Mouse (Mus musculus) heart, embryonic 12.5 days (tissue): ENCODE measurements at regions not wholly inside any gene's neighbourhood (a gene's known extent, or its start where the extent isn't known, plus 50 kb on each side); places are given as distances from the start of the nearest gene placed in this dataset.
"Not testable (repeated sequence)": the region's sequence is repeated elsewhere in the genome, so short reads cannot be mapped to it uniquely, and the experiment has no call there.

Experiments
- ATAC-seq: fragments of 200-750 bp; cut with Nextera tagmentation; 2 replicates; pipeline ENCODE4 v1.8.0; 2017; ENCODE audit warnings: moderate TSS enrichment, moderate library complexity; ENCODE audit not compliant: insufficient number of reproducible peaks, low FRiP score
- H3K27ac ChIP-seq: fragments of 300-500 bp; sonication (generic); 2 replicates; pipeline ENCODE4 v1.5.1; 2016; ENCODE audit warnings: mild to moderate bottlenecking, moderate library complexity; ENCODE audit not compliant: poor library complexity, severe bottlenecking
- H3K27me3 ChIP-seq: fragments of 300-500 bp; sonication (generic); replicated peaks from 2 replicates; pipeline ENCODE4 v1.6.1; 2016; ENCODE audit warnings: mild to moderate bottlenecking, moderate library complexity
- H3K36me3 ChIP-seq: fragments of 300-500 bp; sonication (generic); 2 replicates; pipeline ENCODE4 v1.6.1; 2016; ENCODE audit warnings: mild to moderate bottlenecking, moderate library complexity
- H3K4me1 ChIP-seq: fragments of 300-500 bp; sonication (generic); replicated peaks from 2 replicates; pipeline ENCODE4 v1.6.1; 2016; ENCODE audit warnings: mild to moderate bottlenecking
- H3K4me2 ChIP-seq: fragments of 300-500 bp; sonication (generic); 2 replicates; pipeline ENCODE4 v1.6.1; 2016; ENCODE audit warnings: mild to moderate bottlenecking, moderate library complexity
- H3K4me3 ChIP-seq: fragments of 300-500 bp; sonication (generic); 2 replicates; pipeline ENCODE4 v1.5.1; 2016; ENCODE audit warnings: mild to moderate bottlenecking
- H3K9ac ChIP-seq: fragments of 300-500 bp; sonication (generic); 2 replicates; pipeline ENCODE4 v1.6.1; 2016; ENCODE audit warnings: mild to moderate bottlenecking, moderate library complexity
- H3K9me3 ChIP-seq: fragments of 300-500 bp; sonication (generic); replicated peaks from 2 replicates; pipeline ENCODE4 v1.6.1; 2016; ENCODE audit warnings: mild to moderate bottlenecking, moderate library complexity
- WGBS: fragments of 180-500 bp; shearing (Covaris S2); methylation state at CpG from one replicate; pipeline ENCODE4 v1.1.7; 2016; 5-methylcytosine and 5-hydroxymethylcytosine counted together

DNA sequence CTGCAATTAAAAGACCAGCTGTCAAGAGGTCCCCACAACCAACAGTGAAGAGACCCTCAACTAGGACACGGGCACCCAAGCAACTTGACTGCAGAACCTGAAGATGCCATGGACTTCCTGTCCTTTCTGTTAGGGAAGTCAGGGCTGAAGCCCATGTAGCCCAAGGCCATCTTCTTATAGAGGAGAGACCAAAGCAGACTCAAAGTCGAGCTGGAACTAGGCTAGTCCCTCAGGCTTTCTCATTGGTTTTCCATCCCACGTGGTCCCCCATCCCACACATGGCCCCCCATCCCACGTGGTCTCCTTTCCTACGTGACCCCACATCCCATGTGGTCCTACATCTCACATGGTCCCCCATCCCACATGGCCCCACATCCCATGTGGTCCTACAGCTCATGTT, 125.1 kb upstream of the Haao start:
- ATAC-seq: no peak
- Histone ChIP-seq H3K27me3 (no peaks in the 10 kb centered on the region), H3K9me3 (peaks cover 3% of the 10 kb centered on the region; the same call in 1 of the 2 replicates), H3K9ac (no peak overlapping the region), H3K4me2 (no peak overlapping the region), H3K27ac (no peak overlapping the region), H3K36me3 (no peaks in the 10 kb centered on the region), H3K4me3 (no peak overlapping the region), H3K4me1 (peaks cover 8% of the 10 kb centered on the region)
- 73% methylated on average over 5 of the region's 5 CpGs for WGBS

GRCm38 (mm10) chr17:83972470-83972869, 124.7 kb upstream of the Haao start:
- H3K27me3 ChIP-seq: no peaks in the 10 kb centered on the region
- no peak overlapping the region for H3K27ac ChIP-seq
- no peak overlapping the region for H3K9ac ChIP-seq
- peaks cover 4% of the 10 kb centered on the region for H3K4me1 ChIP-seq
- ATAC-seq: no peak
- H3K4me2 ChIP-seq: no peak overlapping the region
- no peak overlapping the region for H3K4me3 ChIP-seq
- no peaks in the 10 kb centered on the region for H3K36me3 ChIP-seq
- 84% methylated on average over 4 of the region's 4 CpGs for WGBS
- H3K9me3 ChIP-seq: peaks cover 3% of the 10 kb centered on the region; the same call in 1 of the 2 replicates

GRCm38 (mm10) chr17:83972026-83972425, 124.3 kb upstream of the Haao start:
- H3K9ac ChIP-seq: no peak overlapping the region
- H3K27me3 ChIP-seq: no peaks in the 10 kb centered on the region
- H3K27ac ChIP-seq: no peak overlapping the region
- peaks cover 3% of the 10 kb centered on the region; the same call in 1 of the 2 replicates for H3K4me1 ChIP-seq
- H3K4me3 ChIP-seq: no peak overlapping the region
- ATAC-seq: no peak
- WGBS: 36% methylated on average over 5 of the region's 5 CpGs
- no peak overlapping the region for H3K4me2 ChIP-seq
- no peaks in the 10 kb centered on the region for H3K36me3 ChIP-seq
- peaks cover 3% of the 10 kb centered on the region; the same call in 1 of the 2 replicates for H3K9me3 ChIP-seq

- H3K36me3 ChIP-seq: no peaks in the 10 kb centered on the region
- H3K4me3 ChIP-seq: no peak overlapping the region
- WGBS: 46% methylated on average over 7 of the region's 7 CpGs
- peak; percentile 58; the same call in 1 of the 2 replicates for ATAC-seq
- H3K9ac ChIP-seq: no peak overlapping the region
- H3K27ac ChIP-seq: peak overlapping the region; percentile 48; the same call in 1 of the 2 replicates
- no peak overlapping the region for H3K4me2 ChIP-seq
- peaks cover 11% of the 10 kb centered on the region for H3K4me1 ChIP-seq
- H3K9me3 ChIP-seq: peaks cover 8% of the 10 kb centered on the region; the same call in 1 of the 2 replicates
- no peaks in the 10 kb centered on the region for H3K27me3 ChIP-seq
Measured at GRCm38 (mm10) chr17:83969407-83969826, 121.7 kb upstream of the Haao start.

- H3K36me3 ChIP-seq, H3K9ac ChIP-seq, H3K27me3 ChIP-seq, H3K27ac ChIP-seq, ATAC-seq, H3K4me2 ChIP-seq, H3K4me3 ChIP-seq, H3K9me3 ChIP-seq: not testable (repeated sequence)
- H3K4me1 ChIP-seq: peaks cover 23% of the 10 kb centered on the region
- 88% methylated on average over 3 of the region's 3 CpGs for WGBS
Measured at GRCm38 (mm10) chr17:83968124-83968523, 120.4 kb upstream of the Haao start.

DNA sequence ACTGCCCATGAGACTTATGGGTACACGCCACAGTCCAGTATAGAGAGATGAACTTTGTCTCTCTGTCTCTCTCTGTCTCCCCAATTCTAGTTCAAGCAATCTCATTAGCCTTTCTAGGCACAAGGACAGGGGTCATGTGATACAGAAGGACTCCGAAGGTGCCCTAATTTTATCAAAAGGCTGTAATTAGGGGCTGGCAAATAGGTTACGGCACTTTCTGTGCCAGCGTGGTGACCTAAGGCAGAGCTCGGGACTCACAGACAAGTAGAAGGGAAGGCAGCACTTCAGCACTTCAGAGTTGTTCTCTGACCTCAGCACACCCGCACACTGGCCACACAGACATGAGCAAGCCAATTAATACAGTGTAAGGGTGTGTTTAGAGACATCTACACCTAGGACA, 119.2 kb upstream of the Haao start:
- 85% methylated on average over 6 of the region's 6 CpGs for WGBS
- H3K27me3 ChIP-seq: no peaks in the 10 kb centered on the region

GRCm38 (mm10) chr17:83964454-83965211, 116.9 kb upstream of the Haao start:
- H3K36me3 ChIP-seq: no peaks in the 10 kb centered on the region
- no peak overlapping the region for H3K4me2 ChIP-seq
- H3K9me3 ChIP-seq: peaks cover 8% of the 10 kb centered on the region; the same call in 1 of the 2 replicates
- no peak for ATAC-seq
- H3K9ac ChIP-seq: no peak overlapping the region
- no peak overlapping the region for H3K4me3 ChIP-seq
- H3K4me1 ChIP-seq: peaks cover 41% of the 10 kb centered on the region
- no peaks in the 10 kb centered on the region for H3K27me3 ChIP-seq
- 28% methylated on average over 13 of the region's 13 CpGs for WGBS
- peak overlapping the region; percentile 19; the same call in 1 of the 2 replicates for H3K27ac ChIP-seq

More for the DNA sequence above, 119.2 kb upstream of the Haao start:
- peaks cover 25% of the 10 kb centered on the region for H3K4me1 ChIP-seq
- no peak overlapping the region for H3K27ac ChIP-seq
- no peaks in the 10 kb centered on the region for H3K36me3 ChIP-seq
- no peak overlapping the region for H3K9ac ChIP-seq
- H3K4me3 ChIP-seq: no peak overlapping the region
- no peak overlapping the region for H3K4me2 ChIP-seq
- no peak for ATAC-seq
- peaks cover 8% of the 10 kb centered on the region; the same call in 1 of the 2 replicates for H3K9me3 ChIP-seq

GRCm38 (mm10) chr17:83963561-83963960, 115.8 kb upstream of the Haao start:
- H3K36me3 ChIP-seq: no peaks in the 10 kb centered on the region
- H3K4me3 ChIP-seq: no peak overlapping the region
- H3K27ac ChIP-seq: no peak overlapping the region
- H3K4me2 ChIP-seq: no peak overlapping the region
- peaks cover 8% of the 10 kb centered on the region; the same call in 1 of the 2 replicates for H3K9me3 ChIP-seq
- H3K4me1 ChIP-seq: peaks cover 51% of the 10 kb centered on the region
- no peak overlapping the region for H3K9ac ChIP-seq
- no peaks in the 10 kb centered on the region for H3K27me3 ChIP-seq
- ATAC-seq: no peak
- 71% methylated on average over 8 of the region's 8 CpGs for WGBS

DNA sequence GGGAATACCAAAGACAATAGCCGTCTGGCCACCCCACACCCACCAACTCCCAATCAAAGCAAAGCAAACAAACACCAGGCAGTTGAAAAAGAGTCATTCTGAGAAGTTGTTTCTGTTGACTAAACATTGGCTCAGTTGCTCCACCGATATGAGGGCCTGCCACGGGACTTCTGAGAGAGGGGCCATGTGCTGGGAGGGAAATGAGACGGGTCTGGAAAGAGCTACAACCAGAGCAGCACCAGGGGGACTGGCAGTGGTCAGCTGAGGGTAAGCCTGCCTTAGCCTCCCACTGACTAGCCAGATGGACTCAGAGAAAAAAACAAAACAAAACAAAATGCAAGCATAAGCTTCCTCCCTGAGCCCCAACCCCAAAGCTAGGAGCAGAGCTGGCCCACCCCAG, 115.1 kb upstream of the Haao start:
- no peak overlapping the region for H3K27ac ChIP-seq

DNA sequence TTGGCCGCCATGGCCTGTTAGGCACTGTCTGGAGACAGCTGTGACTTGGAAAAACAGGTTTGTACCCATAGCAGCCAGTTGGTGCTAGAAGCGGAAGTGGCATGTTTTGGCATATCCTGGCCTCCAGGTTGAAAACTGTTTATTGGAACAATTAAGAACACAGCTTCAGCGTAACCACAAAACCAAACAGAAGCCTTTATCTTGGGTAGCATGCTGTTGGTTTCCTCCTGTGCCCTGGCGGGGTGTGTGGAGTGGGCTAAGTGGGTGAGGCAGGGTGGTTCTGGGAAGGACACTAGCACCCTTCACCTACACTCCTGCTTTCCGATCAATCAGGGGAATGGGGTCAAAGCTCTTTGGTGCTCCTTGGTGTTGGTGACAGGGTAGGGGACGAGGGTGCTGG, 114.4 kb upstream of the Haao start:
- H3K36me3 ChIP-seq: no peaks in the 10 kb centered on the region
- no peak for ATAC-seq
- no peak overlapping the region for H3K9ac ChIP-seq
- no peak overlapping the region for H3K27ac ChIP-seq
- peaks cover 5% of the 10 kb centered on the region; the same call in 1 of the 2 replicates for H3K9me3 ChIP-seq
- H3K4me3 ChIP-seq: no peak overlapping the region
- no peak overlapping the region for H3K4me2 ChIP-seq
- H3K4me1 ChIP-seq: peaks cover 65% of the 10 kb centered on the region
- no peaks in the 10 kb centered on the region for H3K27me3 ChIP-seq
- 91% methylated on average over 6 of the region's 6 CpGs for WGBS

More for the DNA sequence above, 115.1 kb upstream of the Haao start:
- Histone ChIP-seq H3K9me3 (peaks cover 5% of the 10 kb centered on the region; the same call in 1 of the 2 replicates), H3K4me1 (peaks cover 59% of the 10 kb centered on the region), H3K9ac (no peak overlapping the region), H3K27me3 (no peaks in the 10 kb centered on the region), H3K4me2 (no peak overlapping the region), H3K4me3 (no peak overlapping the region), H3K36me3 (no peaks in the 10 kb centered on the region)
- WGBS: 29% methylated on average over 4 of the region's 4 CpGs
- 0 out of 2 replicates have a peak, but pooled peaks have one; percentile 17 for ATAC-seq

GRCm38 (mm10) chr17:83960821-83961220, 113.1 kb upstream of the Haao start:
- H3K36me3 ChIP-seq: no peaks in the 10 kb centered on the region
- H3K4me1 ChIP-seq: peaks cover 78% of the 10 kb centered on the region
- H3K9me3 ChIP-seq: peaks cover 3% of the 10 kb centered on the region; the same call in 1 of the 2 replicates
- H3K27ac ChIP-seq: no peak overlapping the region
- no peaks in the 10 kb centered on the region for H3K27me3 ChIP-seq
- no peak overlapping the region for H3K9ac ChIP-seq
- WGBS: 72% methylated on average over 7 of the region's 7 CpGs
- ATAC-seq: no peak
- H3K4me3 ChIP-seq: no peak overlapping the region
- no peak overlapping the region for H3K4me2 ChIP-seq
